In the genomic region with DNA sequence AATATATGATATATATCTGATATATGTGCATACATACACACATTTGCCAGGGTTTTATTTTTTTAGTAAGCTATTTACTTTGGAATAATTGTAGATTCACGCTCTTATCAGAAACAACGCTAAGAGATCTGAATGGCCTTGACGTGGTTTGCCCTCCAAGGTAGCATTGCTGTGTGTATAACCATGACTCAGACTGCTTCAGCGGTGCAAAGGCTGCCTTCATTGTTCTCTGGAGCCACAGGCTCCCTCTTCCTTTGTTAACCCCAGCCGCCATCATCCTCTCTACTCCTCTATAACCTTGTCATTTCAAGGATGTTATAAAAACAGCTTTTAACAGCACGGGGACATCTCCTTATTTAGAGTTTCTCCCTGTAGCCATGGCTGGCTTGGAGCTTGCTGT, we compare ENCODE assay signal across 12 mouse cellular contexts.
"Had no signal": no experiment of that assay in that cellular context is flagged by ENCODE, and none has a peak within 500 bp of the region (broad histone marks: within the 10 kb centered on the region; RNA-seq: fewer than 3 reads in every experiment).

No protein-coding gene starts in this region.

- H3K36me3 ChIP-seq: liver, embryonic 13.5 days had no signal

- DNase-seq: kidney, adult 9 months; kidney, postnatal 10 days; kidney, postnatal 36 days; layer of hippocampus, postnatal 36 days; liver, embryonic 13.5 days; lung, adult 2 months; lung, postnatal 14 days; lung, postnatal 4 days; midbrain, embryonic 14.5 days; thymus, postnatal 36 days had no signal

- H3K27ac ChIP-seq: left cerebral cortex, adult 2 months; liver, embryonic 13.5 days had no signal

- H3K9ac ChIP-seq: liver, embryonic 13.5 days had no signal

- H3K4me1 ChIP-seq: liver, embryonic 13.5 days had no signal

- H3K4me3 ChIP-seq: left cerebral cortex, adult 2 months; liver, embryonic 13.5 days had no signal

- H3K9me3 ChIP-seq: liver, embryonic 13.5 days had no signal

- H3K4me2 ChIP-seq: liver, embryonic 13.5 days; midbrain, embryonic 11.5 days had no signal
